Comparison of ENCODE assay signal across 25 mouse cellular contexts in genomic region chr9:22445123-22445522, GRCm38 (mm10). TPM values are rescaled to one million over a fixed set of nuclear protein-coding genes. Genes with fewer than 3 reads are reported as not detected.
"Had no signal": no experiment of that assay in that cellular context is flagged by ENCODE, and none has a peak within 500 bp of the region (broad histone marks: within the 10 kb centered on the region; RNA-seq: fewer than 3 reads in every experiment).

No protein-coding gene starts in this region.

- H3K4me3 ChIP-seq: neural tube, embryonic 13.5 days; neural tube, embryonic 15.5 days; stomach, embryonic 15.5 days had no signal

- DNase-seq: retina, postnatal 1 day; right cerebral cortex, adult 18-20 months; right cerebral cortex, postnatal 14 days; right cerebral cortex, postnatal 25 days; right cerebral cortex, postnatal 4 days; spleen, adult 18-20 months; thymus, adult 18-20 months; thymus, adult 2 months; thymus, postnatal 14 days; thymus, postnatal 25 days; thymus, postnatal 36 days; thymus, postnatal 4 days had no signal

- H3K9ac ChIP-seq: neural tube, embryonic 13.5 days; neural tube, embryonic 15.5 days; stomach, embryonic 15.5 days had no signal

- H3K27me3 ChIP-seq: neural tube, embryonic 13.5 days; neural tube, embryonic 15.5 days; stomach, embryonic 15.5 days had no signal

- H3K27ac ChIP-seq: neural tube, embryonic 13.5 days; neural tube, embryonic 15.5 days; stomach, embryonic 15.5 days; stomach, postnatal 0 days had no signal

- H3K4me2 ChIP-seq: neural tube, embryonic 13.5 days; neural tube, embryonic 15.5 days; stomach, embryonic 15.5 days had no signal

- H3K4me1 ChIP-seq: neural tube, embryonic 13.5 days; neural tube, embryonic 15.5 days; stomach, embryonic 15.5 days had no signal

- H3K9me3 ChIP-seq: neural tube, embryonic 13.5 days; neural tube, embryonic 15.5 days; stomach, embryonic 15.5 days had no signal

RNA-seq across cellular contexts. Expression of gene Gm17545, which starts 9.0 kb away (rescaled TPM):
- total RNA-seq: neutrophil, adult 5-6 weeks had no signal
- polyA plus RNA-seq: neural tube, embryonic 13.5 days; neural tube, embryonic 14.5 days; neural tube, embryonic 15.5 days; small intestine, adult 2 months; spleen, adult 2 months; stomach, embryonic 14.5 days; stomach, embryonic 15.5 days; stomach, embryonic 16.5 days; stomach, postnatal 0 days; testis, adult 2 months; thymus, adult 2 months; thymus, postnatal 0 days; urinary bladder, adult 2 months had no signal
